Mouse (Mus musculus) liver, embryonic 16.5 days (tissue): ENCODE results near the gene Ranbp9. TPM values are rescaled to one million over a fixed set of nuclear protein-coding genes. Genes with fewer than 3 reads are reported as not detected.

Source experiments
- ATAC-seq: fragments of 200-750 bp; cut with Nextera tagmentation; 2 replicates; pipeline ENCODE4 v1.8.0; 2017; ENCODE audit warnings: low read depth, mild to moderate bottlenecking, moderate number of reproducible peaks, moderate library complexity
- H3K27ac ChIP-seq: fragments of 300-500 bp; sonication (generic); 2 replicates; pipeline ENCODE4 v1.5.1; 2014; ENCODE audit warnings: mild to moderate bottlenecking, low read length
- H3K27me3 ChIP-seq: fragments of 300-500 bp; sonication (generic); 2 replicates; pipeline ENCODE4 v1.6.1; 2014; ENCODE audit warnings: low read depth, low read length, mixed read lengths; ENCODE audit not compliant: control insufficient read depth, insufficient read depth
- H3K36me3 ChIP-seq: fragments of 300-500 bp; sonication (generic); 2 replicates; pipeline ENCODE4 v1.6.1; 2014; ENCODE audit warnings: mild to moderate bottlenecking; ENCODE audit not compliant: control insufficient read depth, insufficient read depth
- H3K4me1 ChIP-seq: fragments of 300-500 bp; sonication (generic); 2 replicates; pipeline ENCODE4 v1.6.1; 2014; ENCODE audit warnings: low read depth, low read length, mixed read lengths; ENCODE audit not compliant: control insufficient read depth
- H3K4me2 ChIP-seq: fragments of 300-500 bp; sonication (generic); 2 replicates; pipeline ENCODE4 v1.6.1; 2014; ENCODE audit warnings: low read depth, low read length, mixed read lengths
- H3K4me3 ChIP-seq: fragments of 300-500 bp; sonication (generic); 2 replicates; pipeline ENCODE4 v1.5.1; 2014; ENCODE audit warnings: low read depth, mild to moderate bottlenecking, low read length
- H3K9ac ChIP-seq: fragments of 300-500 bp; sonication (generic); 2 replicates; pipeline ENCODE4 v1.6.1; 2014; ENCODE audit warnings: low read depth, low read length
- H3K9me3 ChIP-seq: fragments of 300-500 bp; sonication (generic); replicated peaks from 2 replicates; pipeline ENCODE4 v1.6.1; 2016; ENCODE audit warnings: low read length; ENCODE audit not compliant: control insufficient read depth
- WGBS: fragments of 180-500 bp; shearing (Covaris S2); extraction: QIAGEN DNeasy Blood & Tissue Kit; methylation state at CpG from one replicate; pipeline ENCODE4 v1.1.7; 2014; ENCODE audit not compliant: insufficient replicate concordance; 5-methylcytosine and 5-hydroxymethylcytosine counted together
- polyA plus RNA-seq: library from polyadenylated mRNA; unstranded; fragments of >200 nt; fragmentation: Nextera tagmentation; extraction: Ambion mirVana; gene quantifications from 2 replicates; pipeline ENCODE4 v1.2.1, GENCODE M21; 2015

Gene Ranbp9
- polyA plus RNA-seq, 1 experiment from 2014 or later: 2.3 TPM

GRCm38 (mm10) chr13:43499731-43500482 lies 18.8 kb upstream of the Ranbp9 start:
- H3K4me2 ChIP-seq: no peak overlapping the region
- H3K9ac ChIP-seq: no peak overlapping the region
- no peak overlapping the region for H3K4me3 ChIP-seq
- H3K36me3 ChIP-seq: no peaks in the 10 kb centered on the region
- no peaks in the 10 kb centered on the region for H3K9me3 ChIP-seq
- WGBS: 57% methylated on average over 7 of the region's 7 CpGs
- no peak overlapping the region for H3K27ac ChIP-seq
- H3K4me1 ChIP-seq: peaks cover 4% of the 10 kb centered on the region
- no peaks in the 10 kb centered on the region for H3K27me3 ChIP-seq
- no peak for ATAC-seq

DNA sequence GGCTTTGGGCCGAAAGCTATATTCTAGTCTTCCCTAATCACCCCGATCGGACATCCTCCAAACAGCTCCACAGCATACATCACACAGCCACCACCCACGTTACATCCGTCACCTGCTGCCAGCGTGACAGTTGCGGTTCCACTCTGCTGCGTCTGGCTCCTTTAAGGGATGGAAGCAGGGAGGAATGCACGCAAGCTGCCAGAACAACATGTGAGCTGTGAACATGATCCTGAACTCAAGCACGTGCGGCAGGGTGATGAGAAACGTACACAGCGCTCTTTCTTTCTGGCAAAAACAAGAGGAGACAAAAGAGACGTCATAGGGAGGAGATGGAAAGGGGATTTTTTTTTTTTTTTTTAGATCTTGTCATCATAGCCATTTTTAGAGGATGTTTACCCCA lies 17.8 kb upstream of the Ranbp9 start:
- WGBS: 78% methylated on average over 14 of the region's 14 CpGs
- no peak overlapping the region for H3K4me2 ChIP-seq
- H3K9me3 ChIP-seq: no peaks in the 10 kb centered on the region
- no peak overlapping the region for H3K4me3 ChIP-seq
- H3K27ac ChIP-seq: no peak overlapping the region
- H3K9ac ChIP-seq: no peak overlapping the region
- no peaks in the 10 kb centered on the region for H3K36me3 ChIP-seq
- peaks cover 4% of the 10 kb centered on the region for H3K4me1 ChIP-seq
- H3K27me3 ChIP-seq: no peaks in the 10 kb centered on the region
- ATAC-seq: no peak

GRCm38 (mm10) chr13:43497769-43498168 lies 16.7 kb upstream of the Ranbp9 start:
- H3K9me3 ChIP-seq: no peaks in the 10 kb centered on the region
- H3K4me3 ChIP-seq: no peak overlapping the region
- no peak for ATAC-seq
- H3K27ac ChIP-seq: no peak overlapping the region
- H3K9ac ChIP-seq: no peak overlapping the region
- WGBS: 80% methylated on average over 3 of the region's 3 CpGs
- H3K4me2 ChIP-seq: no peak overlapping the region
- no peaks in the 10 kb centered on the region for H3K27me3 ChIP-seq
- no peaks in the 10 kb centered on the region for H3K4me1 ChIP-seq
- H3K36me3 ChIP-seq: no peaks in the 10 kb centered on the region

DNA sequence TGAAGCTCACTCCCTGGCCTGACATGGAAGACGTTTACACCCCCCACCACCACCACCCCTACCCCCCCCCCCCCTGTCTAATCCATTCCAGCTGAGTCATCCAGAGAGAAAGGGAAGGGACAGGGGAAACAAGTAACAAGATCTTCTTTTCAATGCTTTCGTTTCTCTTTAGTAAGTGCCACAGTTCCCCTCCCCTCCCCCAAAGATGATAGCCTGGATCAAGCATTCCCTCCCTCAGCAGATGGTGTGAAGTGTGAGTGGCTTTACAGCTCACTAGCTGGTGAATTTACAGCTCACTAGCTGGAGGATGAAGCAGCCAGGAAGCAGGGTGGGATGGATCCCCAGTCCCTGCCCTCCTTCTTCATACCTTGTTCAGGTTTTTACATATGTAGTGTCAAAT lies 15.6 kb upstream of the Ranbp9 start:
- no peak for ATAC-seq
- Histone ChIP-seq H3K27me3 (no peaks in the 10 kb centered on the region), H3K9ac (no peak overlapping the region), H3K27ac (no peak overlapping the region), H3K4me1 (no peaks in the 10 kb centered on the region), H3K4me3 (no peak overlapping the region), H3K4me2 (no peak overlapping the region), H3K9me3 (no peaks in the 10 kb centered on the region), H3K36me3 (no peaks in the 10 kb centered on the region)
- 13% methylated on average over 2 of the region's 2 CpGs for WGBS

GRCm38 (mm10) chr13:43495645-43496044 lies 14.6 kb upstream of the Ranbp9 start:
- H3K36me3 ChIP-seq: no peaks in the 10 kb centered on the region
- no peak for ATAC-seq
- no peak overlapping the region for H3K4me3 ChIP-seq
- no peaks in the 10 kb centered on the region for H3K4me1 ChIP-seq
- WGBS: 71% methylated on average over 7 of the region's 7 CpGs
- no peak overlapping the region for H3K9ac ChIP-seq
- H3K9me3 ChIP-seq: no peaks in the 10 kb centered on the region
- no peaks in the 10 kb centered on the region for H3K27me3 ChIP-seq
- no peak overlapping the region for H3K4me2 ChIP-seq
- H3K27ac ChIP-seq: no peak overlapping the region

DNA sequence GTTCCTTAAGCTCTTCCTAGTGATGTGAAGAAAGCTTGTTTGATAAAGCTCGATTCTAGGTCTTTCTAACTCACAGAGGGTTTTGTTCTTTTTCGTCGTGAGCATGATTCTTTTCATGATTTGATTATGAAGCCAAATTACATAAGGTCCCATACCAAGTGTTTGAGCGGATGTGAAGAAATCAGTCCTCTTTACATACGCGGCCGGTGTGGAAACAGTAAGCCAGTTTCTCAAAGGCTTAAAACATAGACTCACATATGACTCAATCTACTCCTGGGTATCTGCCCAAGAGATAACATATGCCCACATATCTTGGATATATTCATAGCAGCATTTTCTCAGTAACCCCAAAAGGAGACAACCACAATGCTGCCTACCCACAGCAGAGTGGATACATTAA lies 12.6 kb upstream of the Ranbp9 start:
- no peak for ATAC-seq
- Histone ChIP-seq H3K27me3 (no peaks in the 10 kb centered on the region), H3K4me3 (no peak overlapping the region), H3K4me1 (no peaks in the 10 kb centered on the region), H3K9ac (no peak overlapping the region), H3K4me2 (no peak overlapping the region), H3K9me3 (no peaks in the 10 kb centered on the region), H3K36me3 (no peaks in the 10 kb centered on the region), H3K27ac (no peak overlapping the region)
- WGBS: 74% methylated on average over 7 of the region's 7 CpGs

- no peaks in the 10 kb centered on the region for H3K27me3 ChIP-seq
- no peak overlapping the region for H3K27ac ChIP-seq
- ATAC-seq: no peak
- H3K9ac ChIP-seq: no peak overlapping the region
- no peak overlapping the region for H3K4me2 ChIP-seq
- H3K9me3 ChIP-seq: no peaks in the 10 kb centered on the region
- WGBS: 66% methylated on average over 11 of the region's 11 CpGs
- no peak overlapping the region for H3K4me3 ChIP-seq
- H3K4me1 ChIP-seq: no peaks in the 10 kb centered on the region
- no peaks in the 10 kb centered on the region for H3K36me3 ChIP-seq
Observed at GRCm38 (mm10) chr13:43493058-43493481, 12.0 kb upstream of the Ranbp9 start.

DNA sequence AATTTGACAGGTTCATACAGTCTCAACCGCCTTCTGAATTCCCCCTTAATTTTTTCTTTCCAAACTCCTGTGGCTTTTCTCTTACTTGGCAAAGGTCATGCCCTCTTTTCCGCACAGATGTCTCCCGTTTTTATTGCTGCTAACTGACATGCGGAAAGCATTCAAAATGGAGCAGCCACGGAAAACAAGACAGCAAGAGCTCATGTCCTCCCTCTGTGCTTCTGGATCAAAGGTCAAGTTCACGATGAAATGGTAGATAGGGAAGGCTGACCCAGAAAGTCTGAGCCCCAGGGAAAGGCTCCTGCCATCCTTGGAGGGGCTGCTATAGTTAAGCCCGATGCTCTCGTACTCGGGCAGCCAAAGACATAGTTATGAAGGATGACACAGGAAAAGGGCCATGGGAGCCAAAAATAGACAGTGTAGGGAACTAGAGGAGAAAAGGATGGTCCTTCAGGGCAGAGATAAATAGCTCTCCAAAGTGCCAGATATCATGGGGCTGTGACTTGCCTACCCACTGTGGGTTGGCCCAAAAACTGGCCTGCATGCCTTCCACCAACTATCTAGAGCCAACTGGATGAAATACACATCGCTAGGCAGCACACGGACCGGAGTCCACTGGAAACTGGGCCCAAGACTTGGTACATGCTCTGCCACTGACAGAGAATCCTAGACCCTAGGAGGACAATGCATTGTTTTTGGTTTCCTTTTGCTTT lies 5.6 kb upstream of the Ranbp9 start:
- no peak for ATAC-seq
- no peaks in the 10 kb centered on the region for H3K27me3 ChIP-seq
- H3K4me2 ChIP-seq: no peak overlapping the region
- no peak overlapping the region for H3K9ac ChIP-seq
- H3K27ac ChIP-seq: no peak overlapping the region
- H3K4me3 ChIP-seq: no peak overlapping the region
- peaks cover 5% of the 10 kb centered on the region for H3K4me1 ChIP-seq
- 70% methylated on average over 12 of the region's 12 CpGs for WGBS
- no peaks in the 10 kb centered on the region for H3K9me3 ChIP-seq
- no peaks in the 10 kb centered on the region for H3K36me3 ChIP-seq

GRCm38 (mm10) chr13:43485278-43485976 lies 4.3 kb upstream of the Ranbp9 start:
- 26% methylated on average over 5 of the region's 5 CpGs for WGBS
- ATAC-seq: no peak
- Histone ChIP-seq H3K9me3 (no peaks in the 10 kb centered on the region), H3K4me2 (no peak overlapping the region), H3K4me3 (no peak overlapping the region), H3K4me1 (peaks cover 7% of the 10 kb centered on the region), H3K27ac (no peak overlapping the region), H3K9ac (no peak overlapping the region), H3K36me3 (no peaks in the 10 kb centered on the region), H3K27me3 (no peaks in the 10 kb centered on the region)
